Mouse (Mus musculus) ES-Bruce4 (cell line): ENCODE measurements around the gene Rd3.

Experiments
- CTCF ChIP-seq: IDR thresholded peaks from one replicate; pipeline ENCODE4 v1.8.1; 2011; ENCODE audit warnings: low read depth, low read length
- EP300 ChIP-seq: IDR thresholded peaks from 2 replicates; pipeline ENCODE4 v1.6.1; 2011; ENCODE audit warnings: low read depth, low read length; ENCODE audit not compliant: insufficient read depth

GRCm38 (mm10) chr1:191960946-191961345 is 16.2 kb upstream of the Rd3 start:
- TF ChIP-seq EP300, result no peak
- TF ChIP-seq CTCF, result no peak
